Mouse (Mus musculus) urinary bladder, postnatal 36 days (tissue): Measurements from ENCODE around the gene Slc35d2.

Experiments used
- DNase-seq, 2 experiments: peaks; one replicate each; pipeline ENCODE4 v3.0.0; 2022; ENCODE audit warnings: low spot score in 2 of 2, mixed read lengths in 1 of 2

The Slc35d2 gene

GRCm38 (mm10) chr13:64128858-64129615 is at the start of gene Slc35d2:
TSS of gene Slc35d2 (minus strand) at chr13:64129368.
- peak; percentile 69 to 80 for DNase-seq

- DNase-seq = no peak
Observed at GRCm38 (mm10) chr13:64178000-64178399, 48.8 kb upstream of the Slc35d2 start.

GRCm38 (mm10) chr13:64169746-64170145 is 40.6 kb upstream of the Slc35d2 start:
- DNase-seq = no peak

- DNase-seq = no peak
Observed at GRCm38 (mm10) chr13:64163147-64163715, 34.1 kb upstream of the Slc35d2 start.

GRCm38 (mm10) chr13:64162626-64163025 is 33.5 kb upstream of the Slc35d2 start:
- DNase-seq = no peak

- DNase-seq = no peak
Observed at GRCm38 (mm10) chr13:64161916-64162611, 32.9 kb upstream of the Slc35d2 start.

- peak; percentile 97 to 98 for DNase-seq
Observed at GRCm38 (mm10) chr13:64161548-64161915, 32.4 kb upstream of the Slc35d2 start, which contains the start of gene Habp4. TSS of gene Habp4 (plus strand) at chr13:64161824.

GRCm38 (mm10) chr13:64156966-64157365 is 27.8 kb upstream of the Slc35d2 start:
- no peak for DNase-seq

- DNase-seq = no peak
Observed at GRCm38 (mm10) chr13:64155171-64155571, 26.0 kb upstream of the Slc35d2 start.

GRCm38 (mm10) chr13:64154651-64155050 is 25.5 kb upstream of the Slc35d2 start:
- no peak for DNase-seq

GRCm38 (mm10) chr13:64153751-64154267 is 24.6 kb upstream of the Slc35d2 start:
- peak; percentile 50 to 62 for DNase-seq

- DNase-seq = peak; percentile 94 to 98
Observed at GRCm38 (mm10) chr13:64153083-64153682, 24.0 kb upstream of the Slc35d2 start, which contains the start of gene Zfp367. TSS of gene Zfp367 (minus strand) at chr13:64153202.

- peak in 1 of 2 experiments; percentile 20 for DNase-seq
Observed at GRCm38 (mm10) chr13:64152671-64153082, 23.5 kb upstream of the Slc35d2 start.

GRCm38 (mm10) chr13:64152241-64152669 is 23.1 kb upstream of the Slc35d2 start:
- peak; percentile 78 to 81 for DNase-seq

GRCm38 (mm10) chr13:64150121-64150520 is 21.0 kb upstream of the Slc35d2 start:
- DNase-seq = no peak

- peak; percentile 47 to 49 for DNase-seq
Observed at GRCm38 (mm10) chr13:64129616-64130375, 628 bp upstream of the Slc35d2 start.

GRCm38 (mm10) chr13:64126316-64126715 is 2.9 kb downstream of the Slc35d2 start:
- no peak for DNase-seq

- DNase-seq = no peak
Observed at GRCm38 (mm10) chr13:64124886-64125285, 4.3 kb downstream of the Slc35d2 start.

- DNase-seq = no peak
Observed at GRCm38 (mm10) chr13:64123491-64124188, 5.5 kb downstream of the Slc35d2 start.

GRCm38 (mm10) chr13:64120760-64121159 is 8.4 kb downstream of the Slc35d2 start:
- DNase-seq = no peak
